Mouse (Mus musculus) bone marrow macrophage, adult 2 months (primary cell): ENCODE data around the gene Gm43517.

Experiments
- CTCF ChIP-seq: IDR thresholded peaks from 2 replicates; pipeline ENCODE4 v1.5.1; 2012; ENCODE audit warnings: low read depth, mild to moderate bottlenecking, low read length, moderate library complexity
- POLR2A ChIP-seq: IDR thresholded peaks from 2 replicates; pipeline ENCODE4 v1.6.1; 2012; ENCODE audit warnings: mild to moderate bottlenecking, low read depth, low read length, borderline replicate concordance

- no peak for TF ChIP-seq CTCF
- no peak for TF ChIP-seq POLR2A
Observed at GRCm38 (mm10) chr12:49393639-49394038, 8.7 kb downstream of the Gm43517 start.
